Mouse (Mus musculus): ENCODE data around the gene Pdcd11.

Pdcd11 gene

DNA sequence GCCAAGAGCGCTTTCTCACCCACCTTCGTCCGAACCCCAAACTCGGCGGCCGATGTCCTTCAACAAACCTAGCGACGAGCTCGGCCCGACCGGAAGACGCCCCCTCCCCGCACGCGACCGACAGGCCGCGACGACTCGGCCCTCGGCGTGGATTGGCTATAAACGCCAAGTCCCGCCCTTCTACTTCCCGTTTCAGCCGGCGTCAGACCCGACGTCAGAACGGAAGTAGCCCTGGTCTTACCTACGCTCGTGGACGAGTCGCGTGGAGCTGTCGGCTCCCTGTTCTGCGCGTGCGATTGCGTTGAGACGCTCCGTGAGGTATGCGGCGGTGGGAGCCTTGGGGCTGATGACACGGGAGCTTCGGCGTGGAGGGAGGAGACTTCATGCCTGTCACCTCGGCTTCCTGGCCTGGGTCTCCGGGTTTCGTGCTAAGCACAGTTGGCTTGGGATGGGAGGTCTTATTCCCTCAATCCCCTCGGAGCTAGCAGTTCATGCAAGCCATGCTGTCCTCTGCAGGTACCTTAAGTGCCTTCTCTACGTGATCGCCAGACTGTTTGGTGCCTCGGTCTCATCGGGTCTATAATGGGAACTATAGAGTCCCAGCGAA, at the start of gene Pdcd11, which contains the start of gene Usmg5:
Pdcd11 (plus strand) TSS at position 219 of the 607 bp plus-strand sequence.
Usmg5 (minus strand) TSS at position 98 of the 607 bp plus-strand sequence.
- DNase-seq (ENCODE audit: extremely low spot score), result peak; percentile 92

- no peak for DNase-seq (ENCODE audit: extremely low spot score)
Observed at GRCm38 (mm10) chr19:47043608-47044007, 47.0 kb upstream of the Pdcd11 start.

DNA sequence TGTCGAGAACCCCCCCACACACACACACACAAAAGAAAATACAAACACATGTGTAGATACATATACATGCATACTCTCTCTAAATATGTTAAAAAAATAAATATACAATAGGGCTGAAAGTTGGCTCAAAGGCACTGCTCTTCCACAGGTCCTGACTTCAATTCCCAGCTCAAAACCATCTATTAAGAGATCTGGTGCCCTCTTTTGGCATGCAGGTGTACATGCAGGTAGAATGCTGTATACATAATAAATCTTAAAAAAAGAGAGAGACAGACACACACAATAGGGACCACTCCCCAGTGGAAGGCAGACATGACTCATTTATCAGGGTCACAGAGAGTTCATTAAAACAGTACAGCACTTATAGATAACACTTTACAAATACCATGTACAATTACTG, 44.2 kb upstream of the Pdcd11 start:
- no peak for DNase-seq (ENCODE audit: extremely low spot score)

DNA sequence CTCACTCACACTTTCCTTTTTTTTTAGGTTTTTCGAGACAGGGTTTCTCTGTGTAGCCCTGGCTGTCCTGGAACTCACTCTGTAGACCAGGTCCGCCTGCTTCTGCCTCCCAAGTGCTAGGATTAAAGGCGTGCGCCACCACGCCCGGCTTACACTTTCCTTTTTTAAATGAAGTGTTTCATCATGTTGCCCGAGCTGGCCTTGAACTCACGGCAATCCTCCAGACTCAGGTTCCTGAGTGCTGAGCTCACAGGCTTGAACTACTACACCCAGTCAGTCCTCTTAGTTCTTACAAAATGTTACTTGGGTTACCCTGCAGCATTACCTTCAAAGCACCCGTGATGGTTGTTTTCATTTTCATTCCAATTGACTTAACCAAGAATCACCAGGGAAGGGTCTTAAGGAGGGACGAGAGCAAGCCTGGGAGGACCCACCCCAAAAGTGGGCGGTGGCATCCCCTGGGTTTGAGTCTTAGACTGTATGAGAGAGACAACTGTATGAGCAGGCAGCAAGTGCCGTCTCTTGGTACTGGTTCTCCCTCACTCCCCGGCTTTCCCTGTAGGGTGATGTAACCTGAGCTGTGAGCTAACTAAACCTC, 43.2 kb upstream of the Pdcd11 start:
- DNase-seq (ENCODE audit: extremely low spot score), result no peak

- no peak for DNase-seq (ENCODE audit: extremely low spot score)
Observed at GRCm38 (mm10) chr19:47049061-47049460, 41.5 kb upstream of the Pdcd11 start.

GRCm38 (mm10) chr19:47049840-47050239, 40.7 kb upstream of the Pdcd11 start:
- no peak for DNase-seq (ENCODE audit: extremely low spot score)

GRCm38 (mm10) chr19:47050271-47051032, 40.1 kb upstream of the Pdcd11 start, which contains the start of gene Pcgf6:
TSS of gene Pcgf6 (minus strand) at chr19:47050906.
- DNase-seq (ENCODE audit: extremely low spot score), result peak; percentile 87

GRCm38 (mm10) chr19:47052927-47053326, 37.6 kb upstream of the Pdcd11 start:
- no peak for DNase-seq (ENCODE audit: extremely low spot score)

- DNase-seq (ENCODE audit: extremely low spot score), result no peak
Observed at GRCm38 (mm10) chr19:47053471-47053870, 37.1 kb upstream of the Pdcd11 start.

GRCm38 (mm10) chr19:47057684-47058083, 32.9 kb upstream of the Pdcd11 start:
- DNase-seq (ENCODE audit: extremely low spot score), result no peak

GRCm38 (mm10) chr19:47065860-47066259, 24.7 kb upstream of the Pdcd11 start:
- DNase-seq (ENCODE audit: extremely low spot score), result no peak

DNA sequence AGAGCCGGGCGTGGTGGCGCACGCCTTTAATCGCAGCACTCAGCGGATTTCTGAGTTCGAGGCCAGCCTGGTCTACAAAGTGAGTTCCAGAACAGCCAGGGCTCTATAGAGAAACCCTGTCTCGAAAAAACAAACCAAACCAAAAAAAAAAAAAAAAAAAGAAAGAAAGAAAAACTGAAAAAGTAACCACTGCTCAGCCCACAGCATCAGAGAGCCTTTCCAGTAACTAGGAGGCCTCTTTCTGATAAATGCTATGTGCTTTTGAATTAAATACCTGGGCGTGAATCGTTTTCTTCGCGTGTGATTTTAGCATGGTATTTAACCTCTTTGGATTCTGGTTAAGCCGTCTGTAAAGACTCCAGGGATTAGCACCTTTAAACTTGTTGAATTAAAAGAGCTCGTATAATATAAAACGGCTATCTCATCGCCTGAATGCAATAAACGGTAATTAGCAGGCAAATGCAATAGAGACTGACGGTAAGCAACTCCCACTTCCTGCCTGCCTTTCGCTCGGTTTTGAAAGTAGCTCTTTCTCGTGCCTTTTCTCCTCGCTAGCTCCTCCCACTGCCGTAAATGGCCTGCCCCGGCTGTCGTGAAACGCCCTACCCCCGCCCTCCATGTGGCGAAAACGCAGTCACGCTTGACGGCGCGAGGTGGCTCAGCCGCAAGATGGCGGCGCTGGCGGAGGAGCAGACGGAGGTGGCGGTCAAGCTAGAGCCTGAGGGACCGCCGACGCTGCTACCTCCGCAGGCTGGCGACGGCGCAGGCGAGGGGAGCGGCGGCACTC, 23.3 kb upstream of the Pdcd11 start, which contains the start of gene Taf5:
Taf5 (plus strand) TSS at position 651 of the 787 bp plus-strand sequence.
- peak; percentile 97 for DNase-seq (ENCODE audit: extremely low spot score)

DNA sequence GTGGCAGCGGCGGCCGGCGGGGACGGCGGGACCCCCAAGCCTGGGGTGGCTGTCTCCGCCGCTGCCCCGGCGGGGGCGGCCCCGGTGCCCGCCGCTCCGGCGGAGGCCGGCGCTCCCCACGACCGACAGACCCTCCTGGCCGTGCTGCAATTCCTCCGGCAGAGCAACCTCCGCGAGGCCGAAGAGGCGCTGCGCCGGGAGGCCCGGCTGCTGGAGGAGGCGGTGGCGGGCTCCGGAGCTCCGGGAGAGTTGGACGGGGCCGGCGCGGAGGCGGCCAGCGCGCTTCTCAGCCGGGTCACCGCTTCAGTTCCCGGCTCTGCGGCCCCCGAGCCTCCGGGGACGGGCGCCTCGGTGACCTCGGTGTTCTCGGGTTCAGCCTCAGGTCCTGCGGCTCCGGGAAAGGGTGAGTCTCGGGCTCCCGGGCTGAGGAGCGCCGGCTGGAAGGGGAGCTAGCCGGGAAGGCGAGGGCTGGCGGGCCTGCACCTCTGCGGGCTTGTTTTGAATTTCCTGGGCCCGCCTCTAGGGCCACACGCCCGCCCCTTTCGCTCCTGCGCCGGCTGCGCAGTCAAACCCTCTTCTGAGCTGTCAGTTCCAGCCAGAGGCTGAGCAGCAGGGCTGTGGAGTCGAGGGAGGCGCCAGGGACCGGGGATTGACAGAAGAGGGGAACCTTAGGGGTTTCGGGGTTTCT, 22.5 kb upstream of the Pdcd11 start:
- DNase-seq (ENCODE audit: extremely low spot score), result peak; percentile 85

GRCm38 (mm10) chr19:47088226-47088625, 2.3 kb upstream of the Pdcd11 start:
- DNase-seq (ENCODE audit: extremely low spot score), result no peak

- no peak for DNase-seq (ENCODE audit: extremely low spot score)
Observed at GRCm38 (mm10) chr19:47089718-47090525, 646 bp upstream of the Pdcd11 start.

DNA sequence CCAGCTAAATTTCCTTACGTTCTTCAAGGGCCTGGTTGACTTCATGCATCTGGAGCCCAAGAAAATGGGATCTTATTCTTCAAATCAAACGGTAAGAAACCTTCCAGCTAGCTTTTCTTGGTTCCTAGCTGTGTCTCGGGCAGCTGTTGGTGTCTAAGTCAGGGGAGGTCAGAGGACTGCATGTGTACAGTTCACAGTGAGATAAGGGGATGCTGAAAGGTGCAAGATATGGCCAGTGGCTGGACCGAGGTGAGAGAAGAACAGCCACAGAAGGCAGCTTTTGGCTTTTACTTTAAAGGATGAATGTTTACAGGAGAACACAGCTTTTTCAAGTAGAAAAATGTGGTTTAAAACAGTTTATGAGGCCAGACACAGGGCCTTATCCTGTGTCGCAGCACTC, 10.5 kb downstream of the Pdcd11 start:
- no peak for DNase-seq (ENCODE audit: extremely low spot score)

- no peak for DNase-seq (ENCODE audit: extremely low spot score)
Observed at GRCm38 (mm10) chr19:47104641-47105271, 14.2 kb downstream of the Pdcd11 start.

GRCm38 (mm10) chr19:47118634-47119033, 28.1 kb downstream of the Pdcd11 start:
- no peak for DNase-seq (ENCODE audit: extremely low spot score)

GRCm38 (mm10) chr19:47121054-47121453, 30.5 kb downstream of the Pdcd11 start:
- DNase-seq (ENCODE audit: extremely low spot score), result peak; percentile 10

- no peak for DNase-seq (ENCODE audit: extremely low spot score)
Observed at GRCm38 (mm10) chr19:47122802-47123201, 32.2 kb downstream of the Pdcd11 start.

All from embryo, embryonic 9.5 days (tissue).